Mouse (Mus musculus) kidney, adult 2 months (tissue): ENCODE measurements around the gene Hdc.

ENCODE experiments used
- CTCF ChIP-seq: fragments of 200-500 bp; conservative IDR thresholded peaks from 2 replicates; pipeline ENCODE4 v1.5.1; 2011; ENCODE audit warnings: low read depth, mild to moderate bottlenecking, control low read depth, low read length, moderate library complexity, mixed read lengths; ENCODE audit not compliant: insufficient read depth, insufficient read length
- POLR2A ChIP-seq: fragments of 200-500 bp; IDR thresholded peaks from one replicate; pipeline ENCODE4 v1.6.1; 2011; ENCODE audit warnings: low read depth, low read length, control low read depth

GRCm38 (mm10) chr2:126591304-126591703 is 27.8 kb downstream of the Hdc start:
- TF ChIP-seq CTCF (no peak), POLR2A (no peak)
